Mouse (Mus musculus): ENCODE data around the gene Slk. TPM values are rescaled to one million over a fixed set of nuclear protein-coding genes. Genes with fewer than 3 reads are reported as not detected.

The Slk gene
- polyA plus RNA-seq, 1 experiment = 3.5 TPM

- Histone ChIP-seq H3K4me1 (ENCODE audit: control insufficient read depth, insufficient read depth, insufficient read length, low read length) (peaks cover 14% of the 10 kb centered on the region; the same call in 1 of the 2 replicates), H3K4me3 (ENCODE audit: low read depth, low read length) (no peak overlapping the region), H3K27ac (ENCODE audit: insufficient read depth, low read depth, low read length) (no peak overlapping the region), H3K36me3 (ENCODE audit: control insufficient read depth, insufficient read depth, low read length) (no peaks in the 10 kb centered on the region), H3K27me3 (ENCODE audit: control insufficient read depth, insufficient read depth, low read length) (no peaks in the 10 kb centered on the region)
- 52% methylated on average over 5 of the region's 5 CpGs for WGBS
- no peak for TF ChIP-seq CTCF (IDR thresholded peaks at IDR 0.05; ENCODE audit: extremely low read depth, insufficient read length, insufficient replicate concordance, low read depth, low read length)
Measured at GRCm38 (mm10) chr19:47559145-47559544, 20.3 kb upstream of the Slk start.

- Histone ChIP-seq H3K4me1 (ENCODE audit: control insufficient read depth, insufficient read depth, insufficient read length, low read length) (peaks cover 14% of the 10 kb centered on the region; the same call in 1 of the 2 replicates), H3K27me3 (ENCODE audit: control insufficient read depth, insufficient read depth, low read length) (no peaks in the 10 kb centered on the region), H3K36me3 (ENCODE audit: control insufficient read depth, insufficient read depth, low read length) (no peaks in the 10 kb centered on the region), H3K27ac (ENCODE audit: insufficient read depth, low read depth, low read length) (no peak overlapping the region), H3K4me3 (ENCODE audit: low read depth, low read length) (no peak overlapping the region)
- TF ChIP-seq CTCF (IDR thresholded peaks at IDR 0.05; ENCODE audit: extremely low read depth, insufficient read length, insufficient replicate concordance, low read depth, low read length) = no peak
- no peak for TF ChIP-seq POLR2A (IDR thresholded peaks at IDR 0.05; ENCODE audit: low read depth, low read length)
- WGBS = 23% methylated on average over 14 of the region's 14 CpGs
Measured at GRCm38 (mm10) chr19:47559751-47560512, 19.5 kb upstream of the Slk start.

- no peak for TF ChIP-seq CTCF (IDR thresholded peaks at IDR 0.05; ENCODE audit: extremely low read depth, insufficient read length, insufficient replicate concordance, low read depth, low read length)
- no peak for TF ChIP-seq POLR2A (IDR thresholded peaks at IDR 0.05; ENCODE audit: low read depth, low read length)
- WGBS = 50% methylated on average over 12 of the region's 12 CpGs
- Histone ChIP-seq H3K4me1 (ENCODE audit: control insufficient read depth, insufficient read depth, insufficient read length, low read length) (peaks cover 14% of the 10 kb centered on the region; the same call in 1 of the 2 replicates), H3K27me3 (ENCODE audit: control insufficient read depth, insufficient read depth, low read length) (no peaks in the 10 kb centered on the region), H3K36me3 (ENCODE audit: control insufficient read depth, insufficient read depth, low read length) (no peaks in the 10 kb centered on the region), H3K4me3 (ENCODE audit: low read depth, low read length) (no peak overlapping the region), H3K27ac (ENCODE audit: insufficient read depth, low read depth, low read length) (no peak overlapping the region)
Measured at GRCm38 (mm10) chr19:47560544-47561161, 18.8 kb upstream of the Slk start.

- 16% methylated on average over 5 of the region's 5 CpGs for WGBS
- H3K4me1 ChIP-seq (ENCODE audit: control insufficient read depth, insufficient read depth, insufficient read length, low read length) = peaks cover 14% of the 10 kb centered on the region; the same call in 1 of the 2 replicates
- no peaks in the 10 kb centered on the region for H3K36me3 ChIP-seq (ENCODE audit: control insufficient read depth, insufficient read depth, low read length)
- H3K27ac ChIP-seq (ENCODE audit: insufficient read depth, low read depth, low read length) = no peak overlapping the region
- no peaks in the 10 kb centered on the region for H3K27me3 ChIP-seq (ENCODE audit: control insufficient read depth, insufficient read depth, low read length)
- H3K4me3 ChIP-seq (ENCODE audit: low read depth, low read length) = no peak overlapping the region
- TF ChIP-seq POLR2A (IDR thresholded peaks at IDR 0.05; ENCODE audit: low read depth, low read length) = no peak
- TF ChIP-seq CTCF (IDR thresholded peaks at IDR 0.05; ENCODE audit: extremely low read depth, insufficient read length, insufficient replicate concordance, low read depth, low read length) = no peak
Measured at GRCm38 (mm10) chr19:47561996-47562441, 17.5 kb upstream of the Slk start.

GRCm38 (mm10) chr19:47563715-47564114 is 15.8 kb upstream of the Slk start:
- H3K36me3 ChIP-seq (ENCODE audit: control insufficient read depth, insufficient read depth, low read length) = no peaks in the 10 kb centered on the region
- WGBS = 78% methylated on average over 13 of the region's 13 CpGs
- no peak overlapping the region for H3K27ac ChIP-seq (ENCODE audit: insufficient read depth, low read depth, low read length)
- no peak overlapping the region for H3K4me3 ChIP-seq (ENCODE audit: low read depth, low read length)
- no peak for TF ChIP-seq POLR2A (IDR thresholded peaks at IDR 0.05; ENCODE audit: low read depth, low read length)
- TF ChIP-seq CTCF (IDR thresholded peaks at IDR 0.05; ENCODE audit: extremely low read depth, insufficient read length, insufficient replicate concordance, low read depth, low read length) = no peak
- no peaks in the 10 kb centered on the region for H3K27me3 ChIP-seq (ENCODE audit: control insufficient read depth, insufficient read depth, low read length)
- H3K4me1 ChIP-seq (ENCODE audit: control insufficient read depth, insufficient read depth, insufficient read length, low read length) = peaks cover 14% of the 10 kb centered on the region; the same call in 1 of the 2 replicates

GRCm38 (mm10) chr19:47565031-47565654 is 14.3 kb upstream of the Slk start:
- 86% methylated on average over 17 of the region's 17 CpGs for WGBS
- Histone ChIP-seq H3K4me1 (ENCODE audit: control insufficient read depth, insufficient read depth, insufficient read length, low read length) (peaks cover 11% of the 10 kb centered on the region; the same call in 1 of the 2 replicates), H3K27me3 (ENCODE audit: control insufficient read depth, insufficient read depth, low read length) (no peaks in the 10 kb centered on the region), H3K4me3 (ENCODE audit: low read depth, low read length) (no peak overlapping the region), H3K27ac (ENCODE audit: insufficient read depth, low read depth, low read length) (no peak overlapping the region), H3K36me3 (ENCODE audit: control insufficient read depth, insufficient read depth, low read length) (no peaks in the 10 kb centered on the region)
- no peak for TF ChIP-seq CTCF (IDR thresholded peaks at IDR 0.05; ENCODE audit: extremely low read depth, insufficient read length, insufficient replicate concordance, low read depth, low read length)
- TF ChIP-seq POLR2A (IDR thresholded peaks at IDR 0.05; ENCODE audit: low read depth, low read length) = no peak

- WGBS = 89% methylated on average over 8 of the region's 8 CpGs
- Histone ChIP-seq H3K36me3 (ENCODE audit: control insufficient read depth, insufficient read depth, low read length) (no peaks in the 10 kb centered on the region), H3K4me3 (ENCODE audit: low read depth, low read length) (no peak overlapping the region), H3K27me3 (ENCODE audit: control insufficient read depth, insufficient read depth, low read length) (no peaks in the 10 kb centered on the region), H3K27ac (ENCODE audit: insufficient read depth, low read depth, low read length) (no peak overlapping the region), H3K4me1 (ENCODE audit: control insufficient read depth, insufficient read depth, insufficient read length, low read length) (peaks cover 7% of the 10 kb centered on the region; the same call in 1 of the 2 replicates)
- no peak for TF ChIP-seq CTCF (IDR thresholded peaks at IDR 0.05; ENCODE audit: extremely low read depth, insufficient read length, insufficient replicate concordance, low read depth, low read length)
Measured at GRCm38 (mm10) chr19:47565994-47566393, 13.5 kb upstream of the Slk start.
